Mouse (Mus musculus) cerebellum, adult 2 months (tissue): ENCODE data around the gene Prr5l. TPM values are rescaled to one million over a fixed set of nuclear protein-coding genes. Genes with fewer than 3 reads are reported as not detected.
A peak's percentile ranks its signal among the peaks of the same experiment; 100 is the strongest.

Source experiments
- DNase-seq, 2 experiments: peaks; one replicate each; pipeline ENCODE4 v3.0.0; 2021
- H3K27ac ChIP-seq: fragments of 200-500 bp; 2 replicates; pipeline ENCODE4 v1.5.1; 2012; ENCODE audit warnings: low read length, control low read depth, inconsistent platforms; ENCODE audit not compliant: insufficient read depth
- H3K27me3 ChIP-seq: fragments of 200-500 bp; 2 replicates; pipeline ENCODE4 v1.6.1; 2012; ENCODE audit warnings: inconsistent platforms, mild to moderate bottlenecking, low read length, moderate library complexity; ENCODE audit not compliant: control insufficient read depth, insufficient read depth
- H3K4me1 ChIP-seq: fragments of 200-500 bp; 2 replicates; pipeline ENCODE4 v1.6.1; 2011; ENCODE audit warnings: low read length; ENCODE audit not compliant: control insufficient read depth, insufficient read depth
- H3K4me3 ChIP-seq: fragments of 200-500 bp; replicated peaks from 2 replicates; pipeline ENCODE3; 2011; ENCODE audit warnings: mild to moderate bottlenecking, low read depth, low read length, control low read depth; ENCODE audit not compliant: insufficient read depth
- CTCF ChIP-seq: fragments of 200-500 bp; IDR thresholded peaks from 2 replicates; pipeline ENCODE4 v1.5.1; 2011; ENCODE audit warnings: low read depth, mild to moderate bottlenecking, control low read depth, low read length, moderate library complexity, borderline replicate concordance; ENCODE audit not compliant: insufficient read depth
- POLR2A ChIP-seq: fragments of 200-500 bp; IDR thresholded peaks from 2 replicates; pipeline ENCODE4 v1.6.1; 2011; ENCODE audit warnings: low read length, control low read depth, borderline replicate concordance; ENCODE audit not compliant: insufficient read depth
- WGBS: fragments of 180-500 bp; shearing (Covaris S2); methylation state at CpG from one replicate; pipeline ENCODE4 v1.1.7; 2018; 5-methylcytosine and 5-hydroxymethylcytosine counted together
- polyA plus RNA-seq: library from polyadenylated mRNA; depleted of rRNA; stranded (reverse); fragments of >200 nt; gene quantifications from 2 replicates; pipeline ENCODE4 v1.2.3, GENCODE M21; 2012

Prr5l gene
- polyA plus RNA-seq, 1 experiment: 37.8 TPM

DNA sequence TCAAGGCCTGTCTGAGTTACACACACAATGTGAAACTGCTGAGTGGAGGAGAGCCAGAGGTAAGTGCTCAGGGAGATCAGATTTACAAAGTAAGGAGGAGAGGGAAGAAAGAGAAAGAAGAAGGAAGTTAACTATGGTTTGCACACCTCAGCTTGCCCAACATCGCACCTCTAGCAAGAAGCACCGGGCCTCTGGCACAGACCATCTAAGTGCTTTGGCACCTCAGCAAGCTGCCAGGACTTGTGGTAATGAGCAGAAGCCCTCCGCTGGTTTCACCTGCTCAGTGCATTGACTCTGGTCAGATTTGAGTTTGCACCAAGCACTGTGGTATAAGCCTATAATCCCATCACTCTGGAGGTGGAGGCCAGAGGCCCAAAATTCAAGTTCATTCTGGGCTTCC, 70.9 kb downstream of the Prr5l start:
- 82% methylated on average over 3 of the region's 3 CpGs for WGBS
- no peaks in the 10 kb centered on the region for H3K27me3 ChIP-seq
- no peak overlapping the region for H3K27ac ChIP-seq
- H3K4me3 ChIP-seq: no peak overlapping the region
- no peaks in the 10 kb centered on the region for H3K4me1 ChIP-seq
- TF ChIP-seq CTCF (no peak), POLR2A (no peak)
- DNase-seq: no peak

GRCm38 (mm10) chr2:101810774-101811173, 72.1 kb downstream of the Prr5l start:
- H3K27ac ChIP-seq: no peak overlapping the region
- H3K4me3 ChIP-seq: no peak overlapping the region
- 41% methylated on average over 8 of the region's 8 CpGs for WGBS
- no peak for DNase-seq
- TF ChIP-seq POLR2A (no peak), CTCF (no peak)
- H3K27me3 ChIP-seq: no peaks in the 10 kb centered on the region
- no peaks in the 10 kb centered on the region for H3K4me1 ChIP-seq

DNA sequence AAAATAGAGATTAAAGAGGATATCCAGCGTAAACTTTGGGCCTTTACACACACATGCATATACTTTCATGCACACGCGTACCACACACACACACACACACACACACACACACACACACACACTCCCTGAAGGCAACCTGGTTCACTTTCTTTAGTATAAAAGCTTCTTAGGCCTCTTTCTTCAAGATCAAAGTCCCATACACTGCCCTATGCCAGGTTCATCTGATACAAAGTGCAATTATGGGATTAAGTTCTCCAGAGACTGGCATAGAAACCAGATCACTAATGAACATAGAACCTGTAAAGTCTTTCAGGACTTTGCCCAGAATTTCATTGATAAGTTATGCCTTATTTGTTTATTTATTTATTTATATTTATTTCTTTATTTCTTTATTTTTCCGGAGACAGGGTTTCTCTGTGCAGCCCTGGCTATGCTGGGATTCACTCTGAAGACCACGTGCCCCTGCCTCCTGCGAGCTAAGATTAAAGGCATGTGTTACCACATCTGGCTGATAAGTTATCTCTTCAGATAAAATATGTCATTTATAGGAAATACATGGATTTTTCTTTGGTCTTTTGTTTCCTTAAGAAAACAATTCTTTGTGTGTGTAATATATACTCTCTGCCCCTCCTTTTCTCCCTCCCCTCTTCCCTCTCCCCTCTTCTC, 73.1 kb downstream of the Prr5l start:
- DNase-seq: no peak
- Histone ChIP-seq H3K27ac (no peak overlapping the region), H3K4me3 (no peak overlapping the region), H3K27me3 (no peaks in the 10 kb centered on the region), H3K4me1 (no peaks in the 10 kb centered on the region)
- TF ChIP-seq CTCF: no peak
- TF ChIP-seq POLR2A: no peak
- WGBS: 95% methylated on average over 6 of the region's 6 CpGs

- WGBS: 87% methylated on average over 5 of the region's 5 CpGs
- TF ChIP-seq CTCF (no peak), POLR2A (no peak)
- Histone ChIP-seq H3K4me1 (no peaks in the 10 kb centered on the region), H3K4me3 (no peak overlapping the region), H3K27ac (no peak overlapping the region), H3K27me3 (no peaks in the 10 kb centered on the region)
- DNase-seq: no peak
Measured at GRCm38 (mm10) chr2:101807756-101808155, 75.1 kb downstream of the Prr5l start.

DNA sequence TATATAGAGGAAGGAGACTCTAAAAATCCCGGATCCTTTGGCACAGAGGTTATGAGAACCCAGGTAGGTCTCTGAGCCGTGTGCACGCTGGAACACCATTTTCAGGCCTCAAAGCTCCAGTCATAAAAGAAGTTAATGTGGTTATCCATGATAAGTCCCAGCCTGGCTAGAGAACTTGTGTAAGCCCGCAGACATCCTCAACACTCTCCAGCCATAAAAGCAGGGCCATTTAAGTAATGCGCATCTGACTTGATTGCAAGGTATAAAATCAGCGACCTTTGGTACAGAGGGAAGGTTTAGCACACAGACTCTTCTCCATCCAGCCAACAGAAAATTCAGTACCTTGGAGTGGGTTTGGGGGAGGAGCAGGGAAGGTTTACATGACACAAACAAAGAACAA, 80.6 kb downstream of the Prr5l start:
- 96% methylated on average over 6 of the region's 6 CpGs for WGBS
- Histone ChIP-seq H3K27me3 (no peaks in the 10 kb centered on the region; the same call in 1 of the 2 replicates), H3K4me1 (no peaks in the 10 kb centered on the region), H3K4me3 (no peak overlapping the region), H3K27ac (no peak overlapping the region)
- TF ChIP-seq CTCF (no peak), POLR2A (no peak)
- DNase-seq: no peak

- H3K4me3 ChIP-seq: no peak overlapping the region
- no peak for TF ChIP-seq POLR2A
- no peak for TF ChIP-seq CTCF
- WGBS: 3% methylated on average over 19 of the region's 19 CpGs
- no peak overlapping the region for H3K27ac ChIP-seq
- no peak for DNase-seq
- H3K4me1 ChIP-seq: no peaks in the 10 kb centered on the region
- H3K27me3 ChIP-seq: no peaks in the 10 kb centered on the region; the same call in 1 of the 2 replicates
Measured at GRCm38 (mm10) chr2:101797901-101798250, 85.0 kb downstream of the Prr5l start.

DNA sequence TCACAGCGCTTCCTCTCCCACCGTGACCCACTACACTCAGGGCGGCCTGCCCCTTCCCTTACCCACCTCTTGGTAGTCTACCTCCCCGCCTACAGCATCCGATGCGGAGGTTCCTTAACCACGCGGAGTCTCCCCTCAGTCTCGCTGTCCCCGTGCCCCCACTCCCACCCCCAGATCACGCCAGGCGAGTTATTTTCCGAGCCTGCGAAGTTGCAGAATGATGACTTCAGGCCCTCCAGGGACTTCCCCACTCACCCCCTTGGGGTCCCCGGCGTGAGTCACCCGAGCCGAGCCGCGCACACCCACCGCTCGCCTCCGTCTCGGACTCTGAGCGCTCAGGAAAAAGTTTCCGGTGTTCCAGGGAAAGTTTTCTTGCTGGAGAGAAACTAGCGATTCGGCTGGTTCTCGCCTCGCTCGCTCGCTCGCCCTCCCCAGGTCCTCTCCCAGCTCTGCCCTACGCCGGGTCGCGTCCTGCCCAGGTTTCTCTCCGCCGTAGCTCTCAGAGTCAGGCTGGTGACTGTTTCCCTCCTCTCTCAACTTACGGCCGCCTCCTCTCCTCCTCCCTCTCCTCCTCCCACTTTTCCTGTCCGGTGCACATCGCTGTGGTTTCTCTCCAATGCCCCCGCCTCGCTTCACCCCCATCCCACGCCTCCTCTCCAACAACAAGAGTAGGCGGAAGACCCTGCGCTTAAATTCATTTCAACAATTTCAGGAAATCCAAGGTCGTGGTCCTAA, 85.5 kb downstream of the Prr5l start:
- H3K27ac ChIP-seq: no peak overlapping the region
- DNase-seq: no peak
- no peaks in the 10 kb centered on the region for H3K4me1 ChIP-seq
- TF ChIP-seq POLR2A (no peak), CTCF (no peak)
- WGBS: 1% methylated on average over 49 of the region's 49 CpGs
- peak overlapping the region; percentile 15 for H3K4me3 ChIP-seq
- H3K27me3 ChIP-seq: no peaks in the 10 kb centered on the region; the same call in 1 of the 2 replicates
